ENCODE assay signal across 24 mouse cellular contexts in genomic region chr6:39341798-39342197, GRCm38 (mm10). TPM values are rescaled to one million over a fixed set of nuclear protein-coding genes. Genes with fewer than 3 reads are reported as not detected.
DNase-seq lines count a peak whose midpoint lies in the region; ATAC-seq lines count a peak whose summit lies in the region.
"Had no signal": no experiment of that assay in that cellular context is flagged by ENCODE, and none has a peak within 500 bp of the region (broad histone marks: within the 10 kb centered on the region; RNA-seq: fewer than 3 reads in every experiment).

No protein-coding gene starts in this region.

- ATAC-seq in kidney, embryonic 14.5 days (ENCODE audit: low FRiP score, low TSS enrichment): no peak
- no peak for ATAC-seq in forebrain, embryonic 16.5 days
- ATAC-seq: forebrain, postnatal 0 days; hindbrain, postnatal 0 days had no signal

- DNase-seq in adrenal gland, adult 2 months: peak; percentile 62
- DNase-seq in adrenal gland, adult 18-20 months (ENCODE audit: low spot score in 2 of 2): no peak
- peak; percentile 15 to 35 for DNase-seq in kidney, postnatal 36 days
- peak; percentile 43 for DNase-seq in CD4-positive helper T cell, adult 2 months (ENCODE audit: low read depth, low spot score)
- peak; percentile 39 for DNase-seq in induced T-regulatory cell, adult 2 months (ENCODE audit: low read depth)
- DNase-seq in spleen, postnatal 4 days (ENCODE audit: low spot score in 2 of 2): no peak
- DNase-seq: cerebellum, adult 11 months; cerebellum, postnatal 25 days; forebrain, postnatal 0 days; gastrocnemius, postnatal 10 days; heart, postnatal 4 days; lung, postnatal 14 days; right cerebral cortex, adult 18-20 months; thymus, adult 18-20 months had no signal

- H3K27me3 ChIP-seq in kidney, embryonic 14.5 days (ENCODE audit: control insufficient read depth, insufficient read depth, low read length): no peaks in the 10 kb centered on the region
- no peaks in the 10 kb centered on the region for H3K27me3 ChIP-seq in forebrain, embryonic 16.5 days (replicated peaks; ENCODE audit: control insufficient read depth, insufficient read depth, low read length)
- H3K27me3 ChIP-seq: heart, embryonic 12.5 days; limb, embryonic 15.5 days; midbrain, embryonic 12.5 days had no signal

- no peak overlapping the region for H3K27ac ChIP-seq in kidney, embryonic 14.5 days (ENCODE audit: low read depth, low read length)
- no peak overlapping the region for H3K27ac ChIP-seq in forebrain, embryonic 16.5 days (ENCODE audit: low read length)
- H3K27ac ChIP-seq: embryonic facial prominence, embryonic 10.5 days; hindbrain, postnatal 0 days; layer of hippocampus, adult 2 months; limb, embryonic 15.5 days; midbrain, embryonic 12.5 days had no signal

- H3K4me2 ChIP-seq in kidney, embryonic 14.5 days (replicated peaks; ENCODE audit: low read depth, low read length): no peak overlapping the region
- H3K4me2 ChIP-seq in forebrain, embryonic 16.5 days (ENCODE audit: low read length): no peak overlapping the region
- H3K4me2 ChIP-seq: heart, embryonic 12.5 days; limb, embryonic 15.5 days; midbrain, embryonic 12.5 days had no signal

- WGBS in kidney, embryonic 14.5 days: 55% methylated on average over 2 of the region's 2 CpGs
- 98% methylated on average over 2 of the region's 2 CpGs for WGBS in forebrain, embryonic 16.5 days

- H3K4me1 ChIP-seq in kidney, embryonic 14.5 days (ENCODE audit: control insufficient read depth, insufficient read depth, low read length): no peaks in the 10 kb centered on the region
- peaks cover 5% of the 10 kb centered on the region for H3K4me1 ChIP-seq in forebrain, embryonic 16.5 days (replicated peaks; ENCODE audit: control insufficient read depth, insufficient read depth, low read length)

- peaks cover 55% of the 10 kb centered on the region for H3K36me3 ChIP-seq in kidney, embryonic 14.5 days (ENCODE audit: control insufficient read depth, insufficient read depth, low read length)
- peaks cover 24% of the 10 kb centered on the region for H3K36me3 ChIP-seq in forebrain, embryonic 16.5 days (ENCODE audit: control insufficient read depth, insufficient read depth)

- no peak overlapping the region for H3K4me3 ChIP-seq in kidney, embryonic 14.5 days (ENCODE audit: low read length)
- no peak overlapping the region for H3K4me3 ChIP-seq in forebrain, embryonic 16.5 days (replicated peaks; ENCODE audit: low read length)
- H3K4me3 ChIP-seq: embryonic facial prominence, embryonic 10.5 days; erythroblast, embryonic 14.5 days; heart, embryonic 12.5 days; layer of hippocampus, adult 2 months; limb, embryonic 15.5 days; midbrain, embryonic 12.5 days; myocyte had no signal

- no peak overlapping the region for H3K9ac ChIP-seq in kidney, embryonic 14.5 days (ENCODE audit: low read depth, low read length)
- H3K9ac ChIP-seq in forebrain, embryonic 16.5 days (replicated peaks; ENCODE audit: low read depth, low read length): no peak overlapping the region
- H3K9ac ChIP-seq: forebrain, postnatal 0 days; heart, embryonic 12.5 days; limb, embryonic 15.5 days; midbrain, embryonic 12.5 days had no signal

- no peaks in the 10 kb centered on the region for H3K9me3 ChIP-seq in kidney, embryonic 14.5 days (ENCODE audit: control insufficient read depth, low read length)
- no peaks in the 10 kb centered on the region for H3K9me3 ChIP-seq in forebrain, embryonic 16.5 days (ENCODE audit: control insufficient read depth, low read length)
- H3K9me3 ChIP-seq: embryonic facial prominence, embryonic 10.5 days; heart, embryonic 12.5 days; limb, embryonic 15.5 days; midbrain, embryonic 12.5 days had no signal

RNA-seq across cellular contexts. Expression of gene Slc37a3, which starts 35.7 kb away (rescaled TPM):
- 10 to 100 TPM; 33.7 to 40.5 TPM for total RNA-seq in adrenal gland, adult 2 months (2021)
- polyA plus RNA-seq in adrenal gland, adult 2 months (2012; rRNA removed): 7.9 and 8.4 TPM in 2 replicates
- 10 to 100 TPM; 33.1 to 35.8 TPM for total RNA-seq in adrenal gland, adult 18-20 months (2021)
- 42.5 and 52.7 TPM in 2 replicates for polyA plus RNA-seq in kidney, embryonic 14.5 days (2014; fragmentation: Nextera tagmentation; extraction: Ambion mirVana)
- polyA plus RNA-seq in forebrain, embryonic 16.5 days (2015; fragmentation: Nextera tagmentation; extraction: Ambion mirVana): 69.3 and 76.8 TPM in 2 replicates

RNA-seq across cellular contexts. Expression of gene Rab19, which starts 39.2 kb away (rescaled TPM):
- total RNA-seq in adrenal gland, adult 2 months (2021): under 1 TPM; 0.23 to 0.73 TPM
- 0.37 TPM in 1 of 2 replicates, not detected in the other for polyA plus RNA-seq in adrenal gland, adult 2 months (2012; rRNA removed)
- total RNA-seq in adrenal gland, adult 18-20 months (2021): not detected
- 1.7 and 3.6 TPM in 2 replicates for polyA plus RNA-seq in kidney, embryonic 14.5 days (2014; fragmentation: Nextera tagmentation; extraction: Ambion mirVana)
- 0.20 and 0.30 TPM in 2 replicates for polyA plus RNA-seq in forebrain, embryonic 16.5 days (2015; fragmentation: Nextera tagmentation; extraction: Ambion mirVana)
- total RNA-seq: forebrain, postnatal 0 days; layer of hippocampus, adult 2 months had no signal
- polyA plus RNA-seq: erythroblast, embryonic 14.5 days; myocyte had no signal

Comparison
In these comparisons a context has a peak if more than half of its experiments do, and no peak if none do; other contexts are left out.
1. DNase-seq: peak in adrenal gland, adult 2 months (single experiment), kidney, postnatal 36 days (2 of 2), CD4-positive helper T cell, adult 2 months (single experiment) and induced T-regulatory cell, adult 2 months (single experiment); none in adrenal gland, adult 18-20 months (0 of 2) and spleen, postnatal 4 days (0 of 2).